Mouse (Mus musculus) mouse trophoblast stem cell (cell line): ENCODE data around the gene Slamf7.
"Not testable (repeated sequence)": the region's sequence is repeated elsewhere in the genome, so short reads cannot be mapped to it uniquely, and the experiment has no call there.

Experiments
- in situ Hi-C, 2 experiments: fragments of 300-500 bp; cut with MseI, MboI; formaldehyde crosslinking; loops; 2 replicates in 1 of 2; 3 replicates in 1 of 2; pipeline ENCODE4 v1.15.1; 2025

Gene Slamf7

DNA sequence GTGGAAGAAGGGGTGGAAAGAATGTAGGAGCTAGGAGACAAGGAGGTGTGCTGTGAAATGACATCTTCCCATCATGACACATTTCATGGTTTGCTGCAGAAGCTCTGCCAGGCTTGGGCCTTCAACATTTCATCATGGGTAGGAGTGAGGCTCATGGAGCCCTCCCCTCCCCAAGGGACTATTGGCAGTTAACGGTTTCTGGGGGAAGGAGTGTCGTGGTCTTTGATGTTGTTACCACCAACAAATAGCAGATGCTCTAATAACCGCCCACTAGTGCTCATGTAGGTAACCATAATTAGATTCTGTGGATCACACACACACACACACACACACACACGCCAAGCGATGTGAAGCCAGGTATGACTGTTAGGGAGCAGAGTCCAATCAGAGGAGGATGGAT lies at the start of gene Slamf7:
TSS of gene Slamf7 (minus strand) at position 302 of the 400 bp plus-strand sequence.
- in situ Hi-C loops, result no loop called here

DNA sequence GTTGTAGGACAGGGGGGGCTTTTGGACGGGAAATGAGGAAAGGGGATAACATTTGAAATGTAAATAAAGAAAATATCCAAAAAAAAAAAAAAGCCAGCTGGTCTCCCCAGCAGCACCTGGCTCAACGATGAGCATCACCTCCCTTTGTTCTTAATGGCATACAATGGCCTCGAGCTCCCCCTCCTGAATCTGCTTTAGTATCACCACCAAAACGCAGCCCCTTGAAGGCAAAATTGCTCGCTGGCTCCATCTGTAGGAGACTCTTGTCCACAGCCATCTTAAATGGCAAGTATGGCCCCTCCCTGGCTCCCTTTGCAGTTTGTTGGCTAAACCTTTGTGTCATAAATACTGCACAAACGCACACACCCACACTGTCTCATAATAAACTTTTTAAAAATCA lies 46.1 kb upstream of the Slamf7 start:
- in situ Hi-C loops, result no loop called here

DNA sequence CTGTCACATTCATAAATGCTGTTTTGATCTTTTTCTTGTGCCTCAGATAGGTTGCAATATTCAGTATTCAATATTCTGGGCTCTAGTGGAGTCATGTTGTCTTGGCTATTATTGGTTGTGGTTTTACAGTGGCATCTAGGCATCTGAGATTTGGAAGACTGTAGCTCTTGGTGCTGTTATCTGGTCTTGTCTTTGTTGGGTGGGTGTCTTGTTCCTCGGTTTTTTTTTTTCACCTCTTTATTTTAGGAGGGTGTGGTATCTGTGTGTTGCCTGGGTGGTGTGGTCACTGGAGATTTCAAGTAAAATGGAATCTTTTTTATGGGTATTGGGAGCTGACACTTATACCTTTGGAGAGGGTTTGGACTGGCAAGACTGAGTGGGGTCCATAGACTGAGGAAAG lies 41.1 kb upstream of the Slamf7 start:
- in situ Hi-C loops, result no loop called here

DNA sequence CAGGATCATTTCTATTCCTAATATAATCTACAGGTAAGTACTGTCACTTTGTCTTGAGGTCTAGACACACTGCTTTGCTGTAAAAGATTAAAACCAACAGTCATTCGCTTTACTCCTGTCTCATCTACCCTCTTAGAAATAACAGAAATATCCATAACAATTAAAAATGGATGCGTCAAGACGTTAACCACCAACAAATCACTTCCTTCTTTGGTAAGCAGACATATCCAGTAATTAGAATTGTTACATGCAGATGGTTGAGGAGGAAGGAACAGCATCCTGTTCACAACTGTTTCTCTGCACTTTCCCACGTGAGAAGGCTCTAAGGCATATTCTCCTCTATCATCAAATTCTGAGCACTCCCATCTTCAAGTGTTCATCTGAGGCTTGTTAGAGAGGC lies 34.5 kb upstream of the Slamf7 start:
- in situ Hi-C loops, result no loop called here

DNA sequence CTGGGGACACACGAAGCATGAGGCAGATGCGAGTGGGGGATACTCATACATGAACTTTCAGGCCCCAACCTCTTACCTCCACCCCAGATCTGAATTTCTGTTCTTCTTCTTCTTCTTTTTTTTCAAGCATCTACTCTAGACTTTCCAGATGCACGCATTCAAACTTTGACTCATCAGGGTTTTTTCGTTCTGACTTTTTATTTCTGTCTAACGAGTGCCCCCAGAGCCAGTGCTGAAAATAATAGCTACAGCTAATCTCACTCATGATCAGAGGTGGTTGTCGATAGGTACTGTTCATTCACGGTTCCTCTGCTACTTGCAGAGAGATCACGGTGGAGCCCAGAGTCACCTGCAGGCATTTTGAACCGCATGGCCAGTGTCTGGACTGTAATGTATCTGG lies 32.1 kb upstream of the Slamf7 start:
- in situ Hi-C loops, result no loop called here

DNA sequence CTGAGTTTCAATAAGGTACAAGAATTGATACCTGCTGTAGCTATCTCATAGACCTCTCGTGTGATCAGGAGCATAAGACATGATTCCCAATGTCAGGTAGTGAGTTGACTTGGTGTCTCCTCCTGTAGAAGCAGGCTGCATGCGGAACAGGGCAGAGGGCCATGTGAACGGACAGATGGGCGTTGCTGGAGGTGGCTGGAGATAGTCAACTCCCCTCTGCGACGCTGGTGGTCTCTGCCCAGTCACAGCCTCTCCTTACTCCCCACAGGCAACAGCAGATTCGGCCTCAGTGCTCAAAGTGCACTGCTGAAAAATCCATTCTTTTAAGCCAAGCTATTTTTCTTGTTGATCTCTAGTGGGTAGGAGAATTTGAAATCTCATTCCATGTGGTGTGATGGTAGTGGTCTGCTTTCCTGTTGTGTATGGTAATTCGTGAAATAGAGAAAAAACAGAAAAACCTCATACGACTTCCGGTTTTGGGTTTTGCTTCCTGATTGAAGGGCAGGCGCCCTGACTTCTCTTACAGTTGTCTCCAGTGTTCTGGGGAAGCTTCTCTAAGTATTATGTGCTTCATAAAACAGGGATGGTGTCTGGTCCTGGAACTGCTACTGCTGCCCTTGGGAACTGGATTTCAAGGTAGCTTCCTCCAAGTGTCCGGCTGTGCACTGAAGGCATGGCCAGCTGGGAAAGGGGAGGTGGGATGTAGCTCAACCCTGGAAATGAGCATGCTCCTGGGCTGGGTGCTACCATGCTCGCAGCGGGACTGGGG lies 28.9 kb upstream of the Slamf7 start, which contains the start of gene Cd48:
TSS of gene Cd48 (plus strand) at position 479 of the 769 bp plus-strand sequence.
- in situ Hi-C loops, result no loop called here

DNA sequence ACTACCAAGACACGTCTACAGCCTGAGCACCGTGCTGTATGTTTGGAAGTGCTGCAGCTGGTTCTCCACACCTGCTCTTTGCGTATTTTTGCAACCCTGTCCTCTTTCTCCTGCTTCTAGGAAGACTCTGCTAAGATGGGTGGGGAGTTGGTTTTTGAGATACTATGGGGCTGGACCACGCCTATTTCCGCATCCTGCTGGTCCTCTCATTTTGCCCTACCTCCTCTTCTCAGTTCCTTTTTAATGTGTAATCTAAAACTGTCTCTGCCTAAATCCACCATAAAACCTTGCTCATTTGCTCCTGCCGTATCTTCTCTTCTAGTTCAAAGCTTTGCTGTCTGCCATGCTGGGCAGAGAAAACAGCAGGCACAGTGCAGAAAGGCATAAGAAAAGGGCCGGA lies 28.2 kb upstream of the Slamf7 start:
- in situ Hi-C loops, result no loop called here

DNA sequence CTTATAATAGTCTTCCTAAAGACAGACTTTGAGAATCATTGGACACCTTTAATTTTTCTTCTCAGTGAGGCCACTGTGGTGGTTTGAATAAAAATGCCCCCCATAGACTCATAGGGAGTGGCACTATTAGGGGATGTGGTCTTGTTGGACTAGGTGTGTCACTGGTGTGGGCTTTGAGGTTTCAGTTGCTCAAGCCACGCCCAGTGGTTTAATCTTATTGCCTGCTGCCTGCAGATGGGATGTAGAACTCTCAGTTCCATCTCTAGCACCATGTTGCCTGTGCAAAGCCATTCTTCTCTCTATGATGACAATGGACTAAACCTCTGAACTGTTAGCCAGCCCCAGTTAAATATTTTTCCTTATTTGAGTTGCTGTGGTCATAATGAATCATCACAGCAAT lies 24.9 kb upstream of the Slamf7 start:
- in situ Hi-C loops, result no loop called here

DNA sequence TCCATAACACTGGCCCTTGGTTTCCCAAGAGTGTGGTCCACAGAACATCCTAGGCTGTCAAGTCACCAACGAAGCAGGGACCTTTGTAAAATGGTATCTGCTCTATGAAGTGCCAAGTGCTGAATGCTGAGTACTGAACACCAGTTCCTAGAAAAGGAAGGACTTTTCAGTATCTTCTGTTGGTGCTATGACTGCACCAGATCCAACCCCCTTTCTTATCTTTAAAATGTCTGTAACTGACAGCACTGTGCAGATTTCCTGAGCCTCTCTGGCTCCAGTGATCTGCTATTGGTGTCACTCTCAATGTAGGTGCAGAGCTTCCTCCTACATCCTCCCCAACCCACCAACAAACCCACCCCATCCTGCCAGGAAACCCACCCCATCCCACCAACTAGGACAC lies 21.6 kb upstream of the Slamf7 start:
- in situ Hi-C loops, result no loop called here

DNA sequence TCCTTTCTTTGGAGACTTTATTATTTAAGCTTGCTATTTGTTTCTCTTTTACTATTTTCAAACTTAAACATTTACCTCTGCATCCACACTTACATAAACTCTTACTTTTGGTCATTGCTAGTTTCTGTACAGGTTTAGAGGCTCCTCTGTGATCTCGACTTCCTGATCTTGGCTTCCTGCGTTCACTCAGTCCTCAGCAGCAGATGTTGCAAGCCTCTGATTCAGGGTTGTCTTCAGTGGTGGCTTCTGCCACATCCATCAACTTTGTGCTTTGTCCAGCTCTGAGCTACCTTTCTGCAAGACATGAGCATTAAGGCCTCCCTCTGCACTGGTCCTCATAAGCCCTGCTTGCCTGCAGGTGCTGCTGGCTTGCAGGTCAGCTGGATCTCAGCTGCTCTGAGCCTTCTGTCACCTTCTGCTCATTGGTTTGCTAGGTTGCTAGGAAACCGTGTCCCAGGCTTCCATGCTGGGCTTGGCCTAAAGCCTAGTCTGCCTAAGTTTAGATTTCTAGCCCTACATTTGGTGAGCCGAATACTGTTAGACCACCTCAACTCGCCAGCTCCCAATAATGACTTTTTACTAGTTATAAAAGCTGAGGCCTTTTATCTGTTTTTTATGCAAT lies 20.1 kb upstream of the Slamf7 start:
- in situ Hi-C loops, result no loop called here

DNA sequence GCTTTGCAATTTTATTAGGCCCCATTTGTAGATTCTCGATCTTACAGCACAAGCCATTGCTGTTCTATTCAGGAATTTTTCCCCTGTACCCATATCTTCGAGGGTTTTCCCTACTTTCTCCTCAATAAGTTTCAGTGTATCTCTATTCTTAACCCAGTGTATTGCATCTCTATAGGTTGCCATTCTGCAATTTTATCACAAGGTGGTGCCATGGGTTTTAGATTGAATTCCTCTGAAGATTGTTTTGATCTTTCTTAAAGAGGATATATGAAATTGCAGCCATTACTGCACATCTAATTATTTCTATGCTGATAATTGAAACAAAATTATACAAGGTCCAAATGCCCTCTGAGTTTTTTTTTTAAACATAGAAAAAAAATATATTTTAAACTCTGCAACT lies 19.6 kb upstream of the Slamf7 start:
- in situ Hi-C loops, result not testable (repeated sequence)

DNA sequence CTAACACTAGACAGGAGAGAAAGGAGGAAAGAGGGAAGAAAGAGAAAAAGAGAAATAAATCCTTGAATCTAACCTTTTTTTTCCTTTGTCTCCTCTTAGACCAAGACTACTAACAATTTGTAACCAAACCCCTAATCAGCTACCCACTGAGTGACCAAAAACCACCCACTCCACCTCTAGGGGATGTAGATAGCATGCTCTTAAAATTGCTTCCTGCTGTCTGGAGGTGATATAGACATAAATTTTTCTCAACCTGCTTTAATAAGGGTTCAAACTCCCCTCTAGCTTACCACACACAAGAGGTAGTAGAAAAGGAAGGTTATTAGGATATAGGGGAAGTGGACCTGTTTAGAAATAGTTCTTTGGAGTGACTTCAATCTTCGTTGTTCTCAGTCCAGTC lies 14.3 kb upstream of the Slamf7 start:
- in situ Hi-C loops, result no loop called here

DNA sequence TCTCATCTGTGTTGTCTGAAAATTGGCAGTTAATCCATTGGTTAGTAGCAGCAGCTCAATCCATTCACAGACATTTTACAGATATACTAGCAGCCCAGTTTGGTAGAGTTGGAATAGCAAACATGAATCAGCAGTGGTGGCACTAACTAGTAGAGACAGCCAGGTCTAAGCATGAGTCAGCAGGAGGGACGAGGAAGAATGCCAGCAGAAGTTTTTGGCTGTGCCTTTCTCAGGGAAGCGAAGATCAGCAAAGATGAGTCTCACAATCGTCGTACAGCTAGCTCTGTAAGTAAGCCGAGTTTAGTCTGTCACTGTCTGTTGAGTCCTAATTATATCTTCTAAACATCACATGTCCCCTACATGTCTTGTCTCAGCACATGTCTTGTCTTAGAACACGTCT lies 13.5 kb upstream of the Slamf7 start:
- in situ Hi-C loops, result no loop called here

DNA sequence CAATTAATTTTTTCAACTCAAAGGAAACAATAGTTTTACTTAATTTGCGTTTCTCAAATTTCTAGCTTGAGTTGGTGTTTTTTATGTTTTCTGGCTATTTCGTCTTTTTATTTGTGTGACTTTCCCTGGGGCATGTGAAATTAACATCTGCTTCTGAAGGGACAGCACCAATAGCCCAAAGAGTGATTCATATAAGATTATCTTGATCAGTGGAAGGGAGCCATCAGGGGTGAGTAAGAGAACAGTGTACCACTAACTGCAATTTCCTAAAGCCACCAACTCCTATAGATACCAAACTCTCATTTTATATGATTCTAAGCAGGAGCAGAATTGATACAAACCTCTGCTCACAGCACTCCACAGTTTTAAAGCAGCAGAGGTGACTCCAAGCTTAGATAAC lies 10.9 kb upstream of the Slamf7 start:
- in situ Hi-C loops, result no loop called here

DNA sequence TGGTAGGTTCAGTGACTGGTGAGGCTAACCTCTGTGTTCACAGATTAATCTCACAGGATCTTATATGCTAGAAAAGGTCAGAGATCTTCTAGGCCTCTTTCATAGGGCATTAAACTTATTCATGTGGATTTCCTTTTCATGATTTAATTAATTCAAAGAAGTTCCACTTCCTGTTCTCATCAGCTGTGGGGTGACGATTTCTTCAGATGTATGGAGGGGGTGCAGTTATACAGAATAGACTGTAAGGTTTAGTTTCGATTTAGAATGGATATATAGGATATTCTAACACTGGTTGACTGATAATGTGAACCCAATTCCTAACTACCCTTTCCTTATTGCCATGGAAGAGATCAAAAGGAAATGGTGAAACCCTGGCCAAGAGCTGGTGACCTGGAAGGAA lies 8.6 kb upstream of the Slamf7 start:
- in situ Hi-C loops, result no loop called here

DNA sequence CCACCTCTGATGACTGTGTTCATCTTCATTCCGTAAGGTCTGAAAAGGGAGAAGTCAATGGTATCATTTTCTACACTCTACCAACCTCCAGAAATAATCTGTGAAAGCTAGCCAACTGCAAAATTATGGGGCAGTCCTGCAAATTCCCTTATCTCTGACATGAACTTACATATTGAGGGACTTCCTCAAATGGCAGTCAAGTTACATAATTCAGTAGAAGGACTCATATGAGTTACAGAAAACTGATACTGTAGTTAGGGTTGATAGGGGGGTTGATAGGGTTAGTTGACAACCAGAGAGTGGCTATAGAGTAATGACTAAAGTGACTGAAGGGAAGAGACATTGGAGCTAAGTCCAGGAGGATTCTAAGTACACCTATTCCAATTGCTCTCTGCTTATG lies 7.6 kb upstream of the Slamf7 start:
- in situ Hi-C loops, result no loop called here

DNA sequence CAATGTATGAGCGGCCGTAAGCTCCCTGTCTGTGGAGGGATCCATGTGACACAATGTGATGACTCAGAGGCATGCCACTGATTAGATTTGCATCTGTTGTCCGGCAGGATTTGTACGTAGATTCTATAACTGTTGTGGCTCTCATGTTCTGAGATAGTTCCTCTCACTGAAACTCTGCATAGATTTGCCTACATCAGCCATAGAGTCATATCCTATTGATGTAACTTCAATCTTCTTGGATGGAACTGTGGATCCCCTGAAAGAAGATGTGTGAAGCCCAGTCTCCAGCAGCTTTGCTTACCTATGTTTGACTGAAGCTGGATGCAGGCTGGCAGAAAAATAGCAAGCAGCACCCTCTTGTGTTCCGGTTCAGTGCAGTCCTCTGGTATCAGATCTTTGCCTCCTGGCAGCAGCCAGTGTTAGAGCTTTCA lies 5.7 kb upstream of the Slamf7 start:
- in situ Hi-C loops, result no loop called here

DNA sequence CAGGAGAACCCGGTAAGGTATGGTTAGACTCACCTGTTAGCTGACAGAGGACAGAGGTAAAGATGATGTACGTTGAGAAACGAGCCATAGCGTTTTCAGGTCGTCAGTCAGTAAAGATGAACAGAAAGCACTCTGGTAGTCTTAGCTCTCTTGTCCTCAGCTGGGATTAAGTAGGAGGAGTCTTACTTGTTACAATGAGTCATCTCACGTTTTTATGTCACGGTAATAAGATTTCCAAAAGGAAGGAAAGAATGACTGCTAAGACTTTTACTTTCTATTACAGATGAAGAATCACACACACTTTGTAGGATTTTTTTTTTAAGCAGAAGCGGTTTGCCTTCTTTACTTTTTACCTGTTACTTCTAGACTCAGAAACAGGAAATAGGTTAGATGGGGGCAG lies 4.0 kb downstream of the Slamf7 start:
- in situ Hi-C loops, result no loop called here

DNA sequence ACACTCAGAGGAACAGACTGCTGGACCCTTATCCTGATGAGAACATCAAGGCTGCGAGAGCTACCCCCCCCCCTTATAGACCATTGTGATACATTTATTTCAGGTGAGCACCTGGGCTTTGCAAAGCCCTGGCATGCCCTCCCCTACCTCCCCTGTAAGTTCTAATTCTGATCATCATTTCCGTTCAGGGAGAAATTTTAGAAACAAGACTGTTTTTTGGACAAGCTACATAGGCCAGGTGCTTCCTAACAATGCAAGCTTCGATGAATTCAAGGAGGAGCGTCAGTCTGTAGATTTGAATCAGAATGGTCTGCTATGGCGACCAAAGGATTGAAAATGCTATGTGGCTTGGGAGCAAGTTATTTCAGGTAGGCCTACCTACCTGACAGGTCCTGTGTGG lies 5.1 kb downstream of the Slamf7 start:
- in situ Hi-C loops, result no loop called here

DNA sequence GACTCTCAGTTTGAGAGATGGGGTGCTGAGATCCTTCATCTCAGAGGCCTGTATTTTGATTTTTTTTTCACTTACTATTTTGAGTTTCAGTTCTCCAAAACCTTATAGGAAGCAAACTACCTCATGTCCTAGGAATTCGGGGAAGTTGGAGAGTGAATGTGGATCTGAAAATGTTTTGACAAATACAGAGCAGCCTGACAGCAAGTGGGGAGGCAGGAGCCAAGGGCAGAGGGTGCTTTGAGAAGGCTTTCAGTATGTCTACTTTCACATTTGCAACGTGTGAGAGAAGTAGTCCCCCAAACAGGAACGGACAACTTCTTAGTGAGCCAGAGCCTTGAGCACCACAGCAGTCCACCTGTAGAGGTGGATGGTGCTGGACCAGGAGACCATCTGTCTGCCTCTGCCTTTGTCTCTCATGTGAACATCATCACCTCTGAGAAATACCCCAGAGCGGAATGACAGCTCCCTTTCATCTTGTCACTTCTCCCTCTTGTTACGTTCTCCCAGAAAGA lies 6.3 kb downstream of the Slamf7 start:
- in situ Hi-C loops, result no loop called here

DNA sequence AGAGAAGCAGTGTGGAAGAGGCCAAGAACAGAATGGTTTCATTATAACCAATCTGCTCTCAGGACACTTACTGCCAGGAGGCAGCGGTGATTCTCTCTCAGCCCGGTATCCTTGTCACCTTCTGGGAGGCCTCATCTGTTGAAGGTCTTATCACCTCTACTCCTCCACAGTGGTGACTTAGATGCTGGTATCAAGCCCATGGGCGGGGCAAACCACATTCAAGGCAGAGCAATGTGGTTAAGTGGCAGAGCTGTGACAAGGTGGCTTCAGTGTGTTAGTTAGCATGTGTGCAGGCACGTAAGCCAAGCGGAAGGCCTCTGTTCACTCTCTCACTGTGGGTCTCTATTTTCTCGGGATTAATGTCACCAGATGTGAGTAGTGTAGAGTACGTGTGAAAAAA lies 9.2 kb downstream of the Slamf7 start:
- in situ Hi-C loops, result no loop called here

DNA sequence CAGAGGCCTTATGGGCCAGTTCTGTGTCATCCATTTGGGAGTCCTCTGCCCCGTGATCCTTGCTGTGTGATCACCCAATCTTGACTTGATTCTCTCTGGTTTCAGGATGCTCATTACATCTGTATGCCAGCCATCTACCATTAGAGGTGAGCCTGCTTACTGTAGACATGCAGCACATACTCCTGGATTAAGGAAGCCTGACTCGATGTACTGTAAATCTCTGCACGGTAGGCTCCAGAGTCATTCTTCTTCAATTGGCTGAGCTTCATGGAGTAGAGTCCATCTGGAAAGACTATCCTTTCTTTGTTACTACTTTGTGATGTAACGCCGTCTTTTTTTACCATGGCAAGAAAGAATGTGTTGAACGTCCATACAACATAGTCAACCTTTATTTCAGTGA lies 12.0 kb downstream of the Slamf7 start:
- in situ Hi-C loops, result no loop called here

DNA sequence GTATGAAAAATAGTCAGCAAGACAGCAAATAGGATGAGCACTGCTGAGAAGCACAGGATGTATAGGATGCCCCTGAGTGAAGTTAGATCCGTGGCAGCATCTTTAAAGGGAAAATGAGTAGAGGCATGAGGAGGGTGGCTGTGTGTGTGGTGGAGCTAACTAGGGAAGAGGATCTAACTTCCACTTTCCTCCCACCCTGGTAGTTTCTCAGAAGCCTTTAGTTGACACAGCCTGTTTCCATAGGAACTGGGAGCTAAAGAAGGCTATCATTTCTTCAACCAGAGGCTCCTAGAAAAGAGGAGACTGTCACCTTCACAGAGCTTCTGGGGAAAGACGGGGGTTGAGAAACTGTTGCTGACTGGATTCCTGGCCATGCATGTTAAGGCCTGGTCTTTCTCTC lies 14.1 kb downstream of the Slamf7 start:
- in situ Hi-C loops, result no loop called here
